Mouse (Mus musculus) mature B cell (primary cell): ENCODE data around the gene Arhgef12.
"Not testable (repeated sequence)": the region's sequence is repeated elsewhere in the genome, so short reads cannot be mapped to it uniquely, and the experiment has no call there.

ENCODE experiments used
- in situ Hi-C: fragments of 300-500 bp; cut with MboI; formaldehyde crosslinking; loops from 2 replicates; pipeline ENCODE4 v1.14.3; 2019

Arhgef12 gene

GRCm38 (mm10) chr9:43000595-43001250, 106.3 kb downstream of the Arhgef12 start:
- in situ Hi-C loops = no loop called here

- in situ Hi-C loops = no loop called here
Measured at GRCm38 (mm10) chr9:43000070-43000469, 107.0 kb downstream of the Arhgef12 start.

- in situ Hi-C loops = no loop called here
Measured at GRCm38 (mm10) chr9:42997526-42997925, 109.5 kb downstream of the Arhgef12 start.

GRCm38 (mm10) chr9:42995298-42995697, 111.7 kb downstream of the Arhgef12 start:
- in situ Hi-C loops = no loop called here

- in situ Hi-C loops = no loop called here
Measured at GRCm38 (mm10) chr9:42994708-42995107, 112.3 kb downstream of the Arhgef12 start.

- in situ Hi-C loops = no loop called here
Measured at GRCm38 (mm10) chr9:42993659-42994058, 113.4 kb downstream of the Arhgef12 start.

DNA sequence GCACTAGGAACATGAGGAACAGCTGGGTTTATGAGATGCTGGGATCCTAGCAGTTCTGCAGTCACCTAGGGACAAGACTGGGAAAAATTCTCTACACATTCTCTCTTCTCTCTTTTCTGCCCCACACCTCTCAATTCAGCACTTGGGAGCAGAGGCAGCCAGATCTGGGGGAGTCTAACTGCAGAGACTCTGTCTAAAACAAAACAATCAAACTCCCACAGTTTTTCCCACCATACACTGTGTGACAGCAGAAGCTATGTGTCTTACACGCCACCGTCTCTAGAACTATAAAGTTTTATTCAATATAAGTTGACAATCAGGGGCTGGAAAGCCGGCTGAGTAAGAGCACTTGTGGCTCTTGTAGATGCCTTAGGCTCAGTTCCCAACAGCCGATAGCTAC, 119.1 kb downstream of the Arhgef12 start:
- in situ Hi-C loops = no loop called here

- in situ Hi-C loops = no loop called here
Measured at GRCm38 (mm10) chr9:42968894-42969521, 138.0 kb downstream of the Arhgef12 start.

GRCm38 (mm10) chr9:42967731-42968130, 139.3 kb downstream of the Arhgef12 start:
- in situ Hi-C loops = no loop called here

DNA sequence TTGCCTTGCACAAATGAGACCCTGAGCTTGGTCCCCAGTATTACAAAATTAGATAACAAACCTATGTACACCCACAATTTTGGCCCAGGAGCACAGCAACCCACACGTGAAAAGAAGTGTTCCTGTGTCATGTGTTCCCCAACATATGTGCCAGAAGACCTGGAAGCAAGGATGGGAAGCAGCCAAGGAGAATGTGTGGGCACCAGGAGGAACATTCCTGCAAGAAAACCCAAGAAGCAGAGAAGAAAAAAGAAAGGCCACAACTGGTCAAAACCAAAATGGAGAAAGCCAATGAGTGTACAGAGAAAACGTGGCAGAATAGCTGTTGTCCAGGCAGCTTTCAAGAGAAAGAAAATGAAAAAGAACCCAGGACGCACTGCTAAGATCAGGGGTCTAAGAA, 142.2 kb downstream of the Arhgef12 start:
- in situ Hi-C loops = not testable (repeated sequence)

DNA sequence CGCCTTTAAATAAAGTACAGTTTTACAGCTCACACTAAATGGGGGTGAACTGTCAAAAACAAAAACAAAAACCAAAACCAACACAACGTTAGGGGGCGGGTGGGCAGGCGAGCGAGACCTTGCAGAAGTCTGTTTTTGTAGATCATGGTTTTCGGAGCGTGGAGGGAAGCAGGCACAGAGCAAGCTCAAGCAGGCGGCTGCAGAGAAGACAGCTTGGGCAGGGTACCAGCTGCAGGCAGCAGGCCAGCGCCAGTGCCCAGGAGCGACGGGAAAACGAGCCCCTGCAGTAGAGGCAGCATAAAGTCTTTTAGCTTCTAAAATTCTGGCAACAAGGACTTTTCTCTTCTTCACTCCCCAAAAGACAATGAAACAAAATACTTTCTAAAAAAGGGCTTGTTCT, 142.7 kb downstream of the Arhgef12 start:
- in situ Hi-C loops = no loop called here

GRCm38 (mm10) chr9:42962506-42962905, 144.5 kb downstream of the Arhgef12 start:
- in situ Hi-C loops = no loop called here

DNA sequence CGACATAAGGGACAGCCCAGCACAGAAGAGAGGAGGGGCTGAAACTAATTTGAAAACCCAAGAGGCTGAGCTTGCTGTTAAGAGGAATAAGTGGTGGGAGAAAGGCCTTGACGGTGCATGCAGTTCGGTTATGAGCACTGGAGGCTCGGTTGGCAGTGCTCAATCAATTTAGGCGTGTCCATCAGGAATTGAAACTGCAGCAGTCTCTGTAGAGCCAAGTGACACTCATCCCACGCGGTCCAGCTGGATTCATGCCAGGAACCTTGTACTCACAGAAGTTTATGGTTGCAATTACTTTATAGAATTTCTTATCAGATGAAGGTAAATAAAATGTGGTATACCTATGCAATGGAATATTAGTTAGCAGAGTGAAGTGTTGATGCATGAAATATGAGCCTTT, 148.6 kb downstream of the Arhgef12 start:
- in situ Hi-C loops = no loop called here

- in situ Hi-C loops = no loop called here
Measured at GRCm38 (mm10) chr9:42948381-42948780, 158.7 kb downstream of the Arhgef12 start.

DNA sequence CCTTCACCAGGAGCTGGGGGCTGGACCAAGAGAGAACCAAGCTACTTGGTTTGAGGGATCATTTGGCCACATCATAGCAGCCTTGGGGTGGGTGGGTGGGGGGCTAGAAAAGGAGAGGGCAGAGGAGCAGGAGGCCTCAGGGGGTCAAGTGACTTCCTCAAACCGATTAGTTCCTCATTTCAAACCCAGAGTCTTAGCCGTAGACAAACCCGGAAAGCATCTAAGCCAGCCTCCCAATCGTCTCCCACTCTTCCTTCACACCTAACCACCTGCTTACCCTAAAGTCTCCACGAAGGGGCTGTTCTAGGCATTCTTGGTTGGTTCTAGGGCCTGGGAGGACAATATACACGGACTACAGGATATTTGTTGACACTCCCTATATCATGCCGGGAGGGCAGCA, 161.9 kb downstream of the Arhgef12 start:
- in situ Hi-C loops = no loop called here

DNA sequence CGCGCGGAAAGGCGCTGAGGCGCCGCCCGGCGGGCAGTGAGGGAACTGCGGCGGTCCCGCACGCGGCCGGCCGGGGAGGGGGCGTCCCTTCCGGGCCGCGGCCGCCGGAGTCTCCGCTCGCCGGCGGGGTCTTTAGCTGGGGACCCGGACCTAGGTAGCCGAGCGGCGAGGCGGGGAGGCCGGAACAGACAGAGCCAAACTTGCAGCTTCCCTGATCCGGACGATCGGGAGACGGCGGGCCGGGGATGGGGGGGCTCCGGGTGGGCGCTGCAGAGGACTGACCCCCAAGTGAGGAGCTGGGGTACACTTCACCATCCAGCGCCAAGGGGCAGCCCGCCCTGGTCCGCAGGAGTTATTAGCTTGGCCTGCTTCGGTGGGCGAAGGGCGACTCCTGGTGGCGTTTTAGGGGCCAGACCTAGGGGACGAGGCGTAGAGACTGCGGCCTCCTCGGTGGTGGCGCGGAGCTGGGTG, 162.5 kb downstream of the Arhgef12 start:
- in situ Hi-C loops = no loop called here

- in situ Hi-C loops = no loop called here
Measured at GRCm38 (mm10) chr9:42943781-42944535, 163.1 kb downstream of the Arhgef12 start, which contains the start of gene Grik4. Grik4 (minus strand) TSS chr9:42944493.

DNA sequence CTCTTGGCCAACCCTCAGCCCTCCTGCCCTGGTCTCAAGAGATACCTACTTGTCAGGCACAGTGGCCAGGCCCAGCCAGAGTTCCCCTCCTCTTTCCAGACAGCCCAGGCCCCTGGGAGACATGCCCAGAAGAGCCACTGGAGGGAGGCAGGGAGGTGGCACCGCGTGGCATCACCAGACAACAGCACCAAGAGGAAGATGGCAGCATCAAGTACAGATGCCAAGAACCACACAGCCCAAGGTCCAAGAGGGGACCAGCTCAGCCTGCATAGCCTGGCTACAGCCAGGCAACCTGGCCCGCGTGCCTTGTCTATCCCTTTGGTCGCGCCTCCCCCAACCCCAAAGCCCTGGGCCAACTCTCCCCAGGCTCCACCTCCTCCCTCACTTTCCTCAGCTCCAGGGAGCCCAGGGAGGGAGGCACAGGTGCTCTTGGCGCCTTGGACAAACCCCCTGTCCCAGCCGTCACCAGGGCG, 163.9 kb downstream of the Arhgef12 start:
- in situ Hi-C loops = no loop called here

GRCm38 (mm10) chr9:42942148-42942547, 164.9 kb downstream of the Arhgef12 start:
- in situ Hi-C loops = no loop called here

- in situ Hi-C loops = no loop called here
Measured at GRCm38 (mm10) chr9:42932146-42932545, 174.9 kb downstream of the Arhgef12 start.

GRCm38 (mm10) chr9:42927498-42927897, 179.5 kb downstream of the Arhgef12 start:
- in situ Hi-C loops = no loop called here

- in situ Hi-C loops = no loop called here
Measured at GRCm38 (mm10) chr9:42926564-42926963, 180.5 kb downstream of the Arhgef12 start.

DNA sequence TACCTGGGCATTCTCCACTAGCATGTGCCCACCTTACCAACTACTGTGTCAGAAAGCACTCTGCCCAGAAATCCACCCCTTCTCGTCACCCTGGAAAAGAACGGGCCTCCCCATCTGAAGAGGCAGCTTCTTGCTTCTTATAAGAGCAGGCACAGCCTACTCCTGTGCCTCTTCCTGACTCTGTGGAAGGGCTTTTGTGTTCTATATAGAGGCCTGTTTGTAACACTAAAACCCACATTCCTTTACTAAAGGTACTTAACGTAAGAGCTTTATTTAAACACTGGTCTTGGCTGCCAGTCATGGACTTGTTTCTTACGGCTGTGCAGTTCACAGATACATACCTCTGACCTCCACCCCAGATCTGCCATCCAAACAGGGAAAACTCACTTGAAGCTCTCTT, 185.2 kb downstream of the Arhgef12 start:
- in situ Hi-C loops = no loop called here
